Mouse (Mus musculus) lung, embryonic 15.5 days (tissue): ENCODE measurements at regions not wholly inside any gene's neighbourhood (a gene's known extent, or its start where the extent isn't known, plus 50 kb on each side); places are given as distances from the start of the nearest gene placed in this dataset.

Source experiments
- ATAC-seq: fragments of 200-750 bp; cut with Nextera tagmentation; 2 replicates; pipeline ENCODE4 v1.8.0; 2017; ENCODE audit warnings: moderate number of reproducible peaks, borderline replicate concordance; ENCODE audit not compliant: low FRiP score, low TSS enrichment; ENCODE audit errors: extremely low read depth
- H3K27ac ChIP-seq: fragments of 300-500 bp; sonication (generic); 2 replicates; pipeline ENCODE4 v1.5.1; 2015; ENCODE audit warnings: moderate library complexity, mild to moderate bottlenecking, inconsistent platforms
- H3K27me3 ChIP-seq: fragments of 300-500 bp; sonication (generic); 2 replicates; pipeline ENCODE4 v1.6.1; 2015; ENCODE audit warnings: inconsistent platforms
- H3K36me3 ChIP-seq: fragments of 300-500 bp; sonication (generic); 2 replicates; pipeline ENCODE4 v1.6.1; 2015; ENCODE audit warnings: inconsistent platforms
- H3K4me1 ChIP-seq: fragments of 300-500 bp; sonication (generic); 2 replicates; pipeline ENCODE4 v1.6.1; 2015; ENCODE audit warnings: inconsistent platforms
- H3K4me2 ChIP-seq: fragments of 300-500 bp; sonication (generic); 2 replicates; pipeline ENCODE4 v1.6.1; 2015; ENCODE audit warnings: inconsistent platforms, mild to moderate bottlenecking, moderate library complexity
- H3K4me3 ChIP-seq: fragments of 300-500 bp; sonication (generic); 2 replicates; pipeline ENCODE4 v1.5.1; 2015; ENCODE audit warnings: mild to moderate bottlenecking, inconsistent platforms
- H3K9ac ChIP-seq: fragments of 300-500 bp; sonication (generic); 2 replicates; pipeline ENCODE4 v1.6.1; 2015; ENCODE audit warnings: inconsistent platforms
- H3K9me3 ChIP-seq: fragments of 300-500 bp; sonication (generic); 2 replicates; pipeline ENCODE4 v1.6.1; 2016; ENCODE audit warnings: inconsistent platforms
- WGBS: fragments of 180-500 bp; shearing (Covaris S2); methylation state at CpG from one replicate; pipeline ENCODE4 v1.1.7; 2015; 5-methylcytosine and 5-hydroxymethylcytosine counted together

DNA sequence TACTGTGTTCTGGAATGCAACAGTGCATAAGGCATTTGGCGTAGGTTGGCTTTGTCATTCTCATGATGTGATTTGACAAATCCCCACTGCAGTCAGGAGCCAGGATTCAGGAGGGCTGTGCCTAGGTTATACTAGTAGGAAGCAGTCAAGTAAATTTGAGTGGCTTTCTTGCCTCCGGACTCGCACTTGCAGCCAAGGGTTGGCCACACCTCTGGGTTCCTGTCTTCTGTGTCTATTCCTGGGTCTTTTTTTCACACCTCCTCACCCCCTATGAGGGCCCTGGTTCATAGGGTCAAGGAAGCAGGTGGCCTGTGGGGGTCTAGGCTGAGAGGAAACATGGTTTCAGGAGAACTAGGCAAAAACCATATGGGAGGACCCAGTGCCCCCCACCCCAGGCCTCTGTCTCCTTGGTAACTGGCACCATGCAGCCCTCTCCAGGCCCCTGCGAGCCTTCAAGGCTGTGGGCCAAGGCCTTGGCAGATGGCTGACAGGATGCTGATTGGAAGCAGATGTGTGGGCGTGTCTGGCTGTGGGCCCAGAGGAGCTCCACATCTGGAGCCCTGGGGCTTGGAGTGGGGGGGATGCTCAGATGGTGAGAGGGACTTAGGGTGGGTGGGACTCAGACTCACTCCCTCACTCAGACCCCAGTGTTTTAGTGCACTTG lies 195.7 kb downstream of the Rgs3 start:
- Histone ChIP-seq H3K36me3 (no peaks in the 10 kb centered on the region), H3K27ac (peak overlapping the region; percentile 74), H3K4me2 (peak overlapping the region; percentile 23; the same call in 1 of the 2 replicates), H3K27me3 (no peaks in the 10 kb centered on the region), H3K4me1 (peaks cover 36% of the 10 kb centered on the region), H3K9ac (no peak overlapping the region), H3K9me3 (no peaks in the 10 kb centered on the region), H3K4me3 (no peak overlapping the region)
- ATAC-seq, result peak; percentile 89
- 26% methylated on average over 5 of the region's 5 CpGs for WGBS

DNA sequence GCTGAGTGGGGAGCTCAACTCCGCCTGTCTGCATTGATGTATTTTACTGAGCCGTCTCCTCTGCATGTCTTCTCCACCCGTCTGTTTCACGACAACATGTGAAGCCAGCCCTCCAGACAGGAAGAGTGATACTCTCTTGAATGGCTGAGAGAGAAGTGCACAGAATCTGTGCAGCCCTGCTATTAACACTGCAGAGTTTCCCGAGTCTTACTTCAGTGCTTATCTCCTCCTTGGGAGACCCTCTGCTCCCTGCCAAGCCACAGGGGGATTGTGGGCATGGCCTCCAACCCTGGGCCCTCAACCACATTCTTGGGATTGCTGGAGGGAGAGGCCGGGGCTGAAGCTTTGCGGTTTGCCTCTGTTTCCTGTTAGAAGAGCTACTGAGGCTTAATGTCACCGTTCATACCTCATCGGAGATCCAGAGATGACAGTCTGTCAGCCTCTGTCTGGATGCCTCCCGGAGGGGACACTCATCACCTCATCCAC lies 197.1 kb downstream of the Rgs3 start:
- Histone ChIP-seq H3K4me2 (no peak overlapping the region), H3K27me3 (no peaks in the 10 kb centered on the region), H3K9ac (peak overlapping the region; percentile 0; the same call in 1 of the 2 replicates), H3K9me3 (no peaks in the 10 kb centered on the region), H3K4me1 (peaks cover 49% of the 10 kb centered on the region), H3K4me3 (no peak overlapping the region), H3K36me3 (no peaks in the 10 kb centered on the region), H3K27ac (peak overlapping the region; percentile 69)
- 8% methylated on average over 10 of the region's 10 CpGs for WGBS
- no peak for ATAC-seq

DNA sequence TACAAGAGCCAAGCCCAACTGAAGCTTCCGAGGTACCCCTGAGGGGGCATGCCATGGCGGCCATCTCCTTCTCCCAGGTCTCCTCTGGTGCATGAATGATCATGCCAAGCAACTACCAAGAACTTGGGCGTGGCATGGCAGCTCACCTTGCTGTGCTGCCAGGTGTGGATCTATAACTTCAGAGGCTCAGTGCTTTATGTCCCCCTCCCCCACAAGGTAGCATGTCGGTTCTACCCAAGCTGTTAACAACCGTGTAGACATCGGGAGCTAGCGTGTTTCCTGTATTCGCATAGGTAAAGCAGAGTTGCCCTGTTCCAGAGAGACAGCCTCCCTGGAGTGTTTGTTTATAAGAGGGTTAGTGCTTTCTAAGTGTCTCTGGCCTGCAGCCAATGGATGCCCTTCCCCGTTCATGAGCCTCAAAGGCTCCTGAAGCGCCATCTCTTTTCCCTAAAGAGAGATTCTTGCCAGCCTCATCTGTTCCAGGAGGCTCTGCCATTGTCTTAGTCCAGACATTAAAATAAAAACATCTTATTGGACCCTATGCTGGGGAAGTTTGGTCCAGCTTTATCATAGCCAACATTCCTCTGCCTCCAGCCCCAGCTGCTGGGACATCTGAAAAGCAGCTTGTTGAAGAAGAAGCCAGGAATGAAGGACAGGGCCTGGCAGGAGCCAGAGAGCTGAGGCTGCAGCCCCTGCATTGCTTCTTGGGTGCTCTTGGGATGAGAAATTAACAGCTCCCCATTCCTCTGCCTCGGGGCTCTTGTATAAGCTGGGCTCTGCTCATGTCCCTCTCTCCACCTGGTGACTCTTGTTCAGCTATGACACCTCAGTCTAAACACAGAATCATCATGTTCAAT lies 201.3 kb downstream of the Rgs3 start:
- peak overlapping the region; percentile 60 for H3K27ac ChIP-seq
- H3K36me3 ChIP-seq, result no peaks in the 10 kb centered on the region
- H3K9ac ChIP-seq, result no peak overlapping the region
- no peaks in the 10 kb centered on the region for H3K9me3 ChIP-seq
- no peaks in the 10 kb centered on the region for H3K27me3 ChIP-seq
- no peak for ATAC-seq
- H3K4me3 ChIP-seq, result no peak overlapping the region
- no peak overlapping the region for H3K4me2 ChIP-seq
- 29% methylated on average over 11 of the region's 11 CpGs for WGBS
- H3K4me1 ChIP-seq, result peaks cover 30% of the 10 kb centered on the region

DNA sequence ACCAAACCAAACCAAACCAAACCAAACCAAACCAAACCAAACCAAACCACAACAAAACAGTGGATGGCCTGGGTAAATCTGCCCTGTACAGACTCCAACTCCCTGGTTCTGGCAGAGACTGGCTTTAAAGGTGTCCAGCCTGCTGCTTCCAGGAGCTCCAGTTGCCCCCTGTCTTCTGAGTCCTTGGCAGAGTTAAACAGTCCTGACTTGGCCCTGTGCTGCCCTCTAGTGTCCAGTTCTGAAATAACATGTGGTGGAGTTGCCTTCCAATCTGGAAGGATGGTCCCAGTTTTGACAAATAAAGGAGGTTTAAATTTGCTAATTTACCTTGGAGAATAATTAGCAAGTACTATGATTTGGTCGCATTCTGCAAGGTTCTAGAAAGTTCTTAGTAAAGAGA lies 202.0 kb downstream of the Rgs3 start:
- ATAC-seq, result 0 out of 2 replicates have a peak, but pooled peaks have one; percentile 47
- Histone ChIP-seq H3K27ac (peak overlapping the region; percentile 60), H3K36me3 (no peaks in the 10 kb centered on the region), H3K9ac (no peak overlapping the region), H3K27me3 (no peaks in the 10 kb centered on the region), H3K4me3 (no peak overlapping the region), H3K4me1 (peaks cover 23% of the 10 kb centered on the region), H3K4me2 (no peak overlapping the region), H3K9me3 (no peaks in the 10 kb centered on the region)
- WGBS, result 0% methylated on average over 1 of the region's 1 CpGs

DNA sequence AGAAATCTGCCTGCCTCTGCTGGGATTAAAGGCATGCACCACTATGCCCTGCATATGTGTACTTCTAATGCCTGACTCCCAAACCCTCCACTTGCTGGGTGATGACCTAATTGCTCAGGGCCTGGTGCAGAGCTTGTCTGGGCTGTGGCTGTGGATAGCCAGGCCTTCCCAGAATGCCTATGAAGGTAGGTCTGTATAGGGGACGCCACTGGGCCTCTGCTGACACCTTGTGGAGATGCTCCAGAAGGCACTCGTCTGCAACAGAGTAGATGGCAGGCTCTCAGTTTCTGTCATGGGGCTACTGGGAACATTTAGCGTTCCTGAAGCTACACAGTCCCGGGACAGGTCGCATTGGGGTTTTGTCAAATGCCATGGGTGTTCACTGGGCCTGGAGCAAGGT lies 201.4 kb upstream of the Zfp618 start:
- Histone ChIP-seq H3K4me1 (peaks cover 14% of the 10 kb centered on the region), H3K36me3 (no peaks in the 10 kb centered on the region), H3K9ac (no peak overlapping the region), H3K9me3 (no peaks in the 10 kb centered on the region), H3K27ac (no peak overlapping the region), H3K4me3 (no peak overlapping the region), H3K27me3 (no peaks in the 10 kb centered on the region), H3K4me2 (no peak overlapping the region)
- WGBS, result 16% methylated on average over 5 of the region's 5 CpGs
- ATAC-seq, result peak; percentile 81

DNA sequence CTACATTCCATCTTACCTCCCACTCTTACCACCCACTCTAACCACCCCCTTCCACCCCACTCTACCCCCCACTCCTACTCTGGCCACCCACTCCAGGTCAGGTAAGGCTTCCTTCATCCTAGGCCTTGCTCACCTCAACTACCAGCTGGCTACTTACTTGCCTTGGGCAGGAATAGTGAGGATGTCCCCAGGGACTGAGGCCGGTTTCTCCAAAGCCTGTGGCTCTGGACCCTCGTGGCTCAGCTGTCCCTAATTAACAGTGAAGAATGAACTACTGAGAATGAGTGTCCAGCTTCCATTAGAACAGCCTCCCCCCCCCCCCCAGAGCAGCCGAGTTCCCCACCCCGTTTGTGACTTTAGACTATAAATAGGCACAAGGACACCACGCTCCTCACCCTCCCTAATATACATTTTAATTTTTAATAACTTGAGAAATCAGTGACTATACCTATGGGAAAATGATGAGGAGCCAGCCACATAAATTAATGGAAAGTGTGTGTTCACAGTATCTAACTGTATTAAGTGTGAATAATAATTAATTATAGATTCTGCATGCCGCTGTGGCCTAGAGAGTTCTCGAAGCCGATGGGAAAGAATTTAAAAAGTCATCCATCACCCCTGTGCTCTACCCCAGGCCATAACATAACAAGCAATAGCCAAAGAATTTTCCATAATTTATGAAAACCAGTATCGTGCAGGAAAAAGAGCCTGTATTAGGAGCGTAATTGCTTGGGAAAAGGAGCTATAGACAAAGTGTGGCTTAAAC lies 195.7 kb upstream of the Zfp618 start:
- H3K4me3 ChIP-seq, result no peak overlapping the region
- no peak overlapping the region for H3K27ac ChIP-seq
- H3K4me1 ChIP-seq, result no peaks in the 10 kb centered on the region
- H3K36me3 ChIP-seq, result no peaks in the 10 kb centered on the region
- WGBS, result 51% methylated on average over 10 of the region's 10 CpGs
- no peaks in the 10 kb centered on the region for H3K27me3 ChIP-seq
- H3K4me2 ChIP-seq, result no peak overlapping the region
- H3K9me3 ChIP-seq, result no peaks in the 10 kb centered on the region
- no peak for ATAC-seq
- H3K9ac ChIP-seq, result no peak overlapping the region

DNA sequence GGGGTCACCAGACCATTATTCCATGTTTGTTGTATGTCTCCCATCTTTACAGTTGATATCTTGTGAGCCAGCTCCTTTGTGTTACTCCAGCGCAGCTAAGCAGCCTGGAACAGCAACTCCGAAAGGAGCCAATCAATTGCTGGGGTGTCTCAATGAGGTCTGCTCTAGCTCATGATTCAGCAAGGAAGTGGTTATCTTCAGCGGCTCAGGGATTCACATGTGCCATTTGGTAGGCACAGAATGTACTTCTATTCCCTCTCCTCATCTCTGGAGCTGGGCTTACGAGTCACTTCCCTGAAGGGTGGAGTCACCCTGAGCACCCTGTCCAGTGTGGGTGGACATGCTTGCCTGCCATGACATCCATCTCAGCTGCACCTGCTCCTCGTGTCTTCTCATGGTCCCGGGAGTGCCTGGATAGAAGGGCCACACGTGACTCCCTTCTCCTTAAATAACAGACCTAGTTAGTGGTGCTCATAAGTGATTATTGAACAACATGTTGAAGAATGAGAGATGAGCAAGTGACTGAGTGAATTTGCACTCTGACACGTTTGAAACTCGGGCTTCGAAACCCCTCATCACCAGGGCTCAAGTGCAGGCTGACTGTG lies 190.3 kb upstream of the Zfp618 start:
- Histone ChIP-seq H3K4me1 (no peaks in the 10 kb centered on the region), H3K27me3 (no peaks in the 10 kb centered on the region; the same call in 1 of the 2 replicates), H3K36me3 (no peaks in the 10 kb centered on the region), H3K27ac (no peak overlapping the region), H3K4me3 (no peak overlapping the region), H3K9me3 (no peaks in the 10 kb centered on the region), H3K9ac (no peak overlapping the region), H3K4me2 (no peak overlapping the region)
- WGBS, result 78% methylated on average over 10 of the region's 10 CpGs
- no peak for ATAC-seq

DNA sequence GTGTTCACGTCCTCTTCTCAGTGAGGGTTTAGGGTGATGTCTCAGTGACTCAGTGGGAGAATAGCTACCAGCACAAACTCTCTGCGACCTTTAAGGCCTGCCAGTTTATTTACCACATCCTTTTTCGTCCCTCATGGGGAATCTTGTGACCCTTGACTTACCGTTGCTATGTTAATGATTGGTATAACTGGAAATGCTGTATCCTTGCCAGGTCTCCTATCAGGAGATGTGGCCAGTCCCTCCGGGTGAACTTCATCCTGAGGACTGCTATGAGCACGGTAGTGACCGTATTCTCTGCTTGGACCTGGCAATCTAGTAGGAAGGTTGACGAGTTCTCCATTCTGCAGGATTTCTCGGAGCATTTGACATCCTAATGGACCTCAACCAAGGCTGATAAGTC lies 188.5 kb upstream of the Zfp618 start:
- Histone ChIP-seq H3K9me3 (no peaks in the 10 kb centered on the region), H3K4me1 (no peaks in the 10 kb centered on the region), H3K4me2 (no peak overlapping the region), H3K4me3 (no peak overlapping the region), H3K27me3 (peaks cover 8% of the 10 kb centered on the region; the same call in 1 of the 2 replicates), H3K27ac (no peak overlapping the region), H3K9ac (no peak overlapping the region), H3K36me3 (no peaks in the 10 kb centered on the region)
- 74% methylated on average over 9 of the region's 9 CpGs for WGBS
- ATAC-seq, result no peak

DNA sequence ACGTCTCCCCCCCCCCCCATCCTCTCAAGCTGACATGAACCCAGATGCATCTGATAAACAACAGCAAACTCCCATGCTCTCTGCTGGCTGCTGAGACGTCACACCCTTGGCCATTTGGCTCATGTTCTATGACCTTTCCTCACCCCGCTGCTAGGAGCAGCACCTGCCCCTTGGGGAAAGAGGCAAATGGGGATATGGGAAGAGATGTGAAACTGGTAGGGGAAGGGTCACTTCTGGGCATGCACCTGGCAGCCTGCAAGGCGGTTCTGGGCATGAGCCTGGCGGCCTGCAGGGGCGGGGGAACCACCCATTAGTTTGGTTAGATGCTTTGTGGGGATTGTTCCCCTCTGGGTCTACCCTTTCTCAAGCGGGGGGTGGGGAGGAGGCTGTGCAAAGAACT lies 187.9 kb upstream of the Zfp618 start:
- Histone ChIP-seq H3K9ac (no peak overlapping the region), H3K27me3 (peaks cover 8% of the 10 kb centered on the region; the same call in 1 of the 2 replicates), H3K4me1 (no peaks in the 10 kb centered on the region), H3K27ac (no peak overlapping the region), H3K36me3 (no peaks in the 10 kb centered on the region), H3K4me2 (no peak overlapping the region), H3K9me3 (no peaks in the 10 kb centered on the region), H3K4me3 (no peak overlapping the region)
- no peak for ATAC-seq
- WGBS, result 64% methylated on average over 7 of the region's 7 CpGs

DNA sequence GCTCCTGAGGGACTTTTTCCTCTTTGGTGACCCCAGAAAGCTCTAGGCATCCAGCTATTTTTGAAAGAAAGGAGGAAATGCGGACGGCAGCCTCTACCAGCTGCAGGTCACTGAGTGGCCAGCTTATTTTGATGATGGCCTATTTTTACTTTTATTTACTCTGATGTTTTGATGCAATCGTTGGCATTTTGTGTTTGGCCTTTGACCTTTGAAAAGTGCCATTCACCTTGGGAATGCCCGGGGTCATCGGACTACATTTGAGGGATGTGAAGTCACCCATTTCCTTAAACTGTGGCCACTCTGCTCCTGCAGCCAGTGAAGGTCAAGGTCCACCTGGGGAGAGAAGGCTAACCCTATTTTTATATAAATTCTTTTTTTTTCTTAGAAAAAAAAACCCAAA lies 186.8 kb upstream of the Zfp618 start:
- no peaks in the 10 kb centered on the region for H3K9me3 ChIP-seq
- ATAC-seq, result no peak
- H3K27ac ChIP-seq, result no peak overlapping the region
- no peak overlapping the region for H3K4me2 ChIP-seq
- 76% methylated on average over 5 of the region's 5 CpGs for WGBS
- no peak overlapping the region for H3K4me3 ChIP-seq
- peaks cover 8% of the 10 kb centered on the region; the same call in 1 of the 2 replicates for H3K27me3 ChIP-seq
- H3K9ac ChIP-seq, result no peak overlapping the region
- no peaks in the 10 kb centered on the region for H3K36me3 ChIP-seq
- H3K4me1 ChIP-seq, result no peaks in the 10 kb centered on the region

DNA sequence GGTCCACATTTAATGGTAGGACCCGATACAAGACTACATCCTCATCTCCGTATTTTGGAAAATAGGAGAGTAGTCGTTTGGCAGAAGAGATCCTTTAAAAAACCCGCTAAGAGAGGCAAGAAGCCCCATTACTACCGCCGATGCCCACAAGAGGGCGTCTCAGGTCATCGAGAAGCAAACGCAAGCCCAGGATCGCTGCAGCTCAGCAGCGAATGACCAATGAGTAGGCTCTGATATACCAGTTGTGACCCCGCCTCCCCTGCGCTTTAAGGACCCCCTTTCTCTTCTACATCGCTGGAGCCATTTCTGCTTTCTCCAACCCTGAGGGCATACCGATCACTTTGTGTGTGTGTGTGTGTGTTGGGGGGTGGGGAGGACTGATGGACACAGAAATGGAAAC lies 185.0 kb upstream of the Zfp618 start:
- no peaks in the 10 kb centered on the region for H3K4me1 ChIP-seq
- under 1% methylated on average over 15 of the region's 15 CpGs for WGBS
- H3K4me3 ChIP-seq, result peak overlapping the region; percentile 44
- H3K36me3 ChIP-seq, result no peaks in the 10 kb centered on the region
- H3K27me3 ChIP-seq, result peaks cover 8% of the 10 kb centered on the region; the same call in 1 of the 2 replicates
- H3K9ac ChIP-seq, result 0 out of 2 replicates have a peak overlapping the region, but pooled peaks have one; percentile 16
- H3K9me3 ChIP-seq, result no peaks in the 10 kb centered on the region
- H3K27ac ChIP-seq, result no peak overlapping the region
- peak; percentile 88; the same call in 1 of the 2 replicates for ATAC-seq
- H3K4me2 ChIP-seq, result peak overlapping the region; percentile 75
